Mouse (Mus musculus) liver, embryonic 14.5 days (tissue): ENCODE data around the gene Akt2. TPM values are rescaled to one million over a fixed set of nuclear protein-coding genes. Genes with fewer than 3 reads are reported as not detected.

ENCODE experiments used
- ATAC-seq: fragments of 200-750 bp; cut with Nextera tagmentation; 2 replicates; pipeline ENCODE4 v1.8.0; 2017; ENCODE audit warnings: moderate number of reproducible peaks, mild to moderate bottlenecking, moderate library complexity; ENCODE audit not compliant: insufficient read depth
- DNase-seq, 3 experiments: peaks; one replicate each; pipeline ENCODE4 v3.0.0-alpha.2; 2012 to 2013; ENCODE audit warnings: low read depth in 3 of 3, low spot score in 3 of 3
- H3K27ac ChIP-seq: fragments of 300-500 bp; sonication (generic); 2 replicates; pipeline ENCODE4 v1.5.1; 2014; ENCODE audit warnings: moderate library complexity, mild to moderate bottlenecking, control low read depth, inconsistent platforms
- H3K27me3 ChIP-seq: fragments of 300-500 bp; sonication (generic); 2 replicates; pipeline ENCODE4 v1.6.1; 2014; ENCODE audit warnings: mild to moderate bottlenecking, low read length, moderate library complexity; ENCODE audit not compliant: control insufficient read depth, insufficient read depth
- H3K36me3 ChIP-seq: fragments of 300-500 bp; sonication (generic); replicated peaks from 2 replicates; pipeline ENCODE4 v1.6.1; 2014; ENCODE audit warnings: low read depth; ENCODE audit not compliant: control insufficient read depth, insufficient read depth
- H3K4me1 ChIP-seq, 2 experiments: fragments of 200-500 bp in 1 of 2; fragments of 300-500 bp in 1 of 2; sonication (generic) in 1 of 2; replicated peaks; 2 replicates each; pipeline ENCODE4 v1.6.1; 2012 to 2014; ENCODE audit warnings: antibody characterized with exemption in 1 of 2, inconsistent platforms in 1 of 2, low read length in 1 of 2; ENCODE audit not compliant: control insufficient read depth in 2 of 2, insufficient read depth in 2 of 2
- H3K4me2 ChIP-seq: fragments of 300-500 bp; sonication (generic); 2 replicates; pipeline ENCODE4 v1.6.1; 2014; ENCODE audit warnings: low read depth, mild to moderate bottlenecking, control low read depth, moderate library complexity
- H3K4me3 ChIP-seq, 2 experiments: fragments of 200-500 bp in 1 of 2; fragments of 300-500 bp in 1 of 2; sonication (generic) in 1 of 2; 2 replicates each; pipeline ENCODE4 v1.5.1; 2012 to 2014; ENCODE audit warnings: low read depth in 2 of 2, low read length in 2 of 2, mild to moderate bottlenecking in 2 of 2, control low read depth in 1 of 2, inconsistent platforms in 1 of 2, moderate library complexity in 1 of 2; ENCODE audit not compliant: insufficient read depth in 1 of 2
- H3K9ac ChIP-seq: fragments of 300-500 bp; sonication (generic); replicated peaks from 2 replicates; pipeline ENCODE4 v1.6.1; 2014; ENCODE audit warnings: mild to moderate bottlenecking, control low read depth, moderate library complexity
- H3K9me3 ChIP-seq: fragments of 300-500 bp; sonication (generic); 2 replicates; pipeline ENCODE4 v1.6.1; 2016; ENCODE audit warnings: low read length, mixed read lengths; ENCODE audit not compliant: control insufficient read depth
- CTCF ChIP-seq: IDR thresholded peaks from 2 replicates; pipeline ENCODE4 v1.5.1; 2016; ENCODE audit warnings: antibody characterized with exemption, low read depth, control low read depth
- EP300 ChIP-seq: IDR thresholded peaks from 2 replicates; pipeline ENCODE4 v1.6.1; 2016; ENCODE audit warnings: antibody characterized with exemption, low read depth
- WGBS: fragments of 180-500 bp; shearing (Covaris S2); extraction: QIAGEN DNeasy Blood & Tissue Kit; methylation state at CpG from one replicate; pipeline ENCODE4 v1.1.7; 2014; ENCODE audit not compliant: insufficient replicate concordance; 5-methylcytosine and 5-hydroxymethylcytosine counted together
- polyA plus RNA-seq, 2 experiments: library from polyadenylated mRNA; depleted of rRNA in 1 of 2; stranded (reverse) in 1 of 2; unstranded in 1 of 2; fragments of >200 nt; fragmentation: Nextera tagmentation in 1 of 2; extraction: Ambion mirVana in 1 of 2; gene quantifications; 2 replicates each; pipeline versions ENCODE4 v1.2.1 to v1.2.3; 2012 to 2014

Akt2 gene
- polyA plus RNA-seq, 2 experiments: 21.5 to 23.2 TPM

GRCm38 (mm10) chr7:27658712-27659663 lies 67.6 kb downstream of the Akt2 start:
- ATAC-seq (peak; percentile 89), DNase-seq (peak in 1 of 3 experiments; percentile 28)
- no peak overlapping the region for H3K9ac ChIP-seq
- H3K4me3 ChIP-seq: no peak overlapping the region
- H3K27ac ChIP-seq: no peak overlapping the region
- H3K36me3 ChIP-seq: no peaks in the 10 kb centered on the region
- H3K4me2 ChIP-seq: peak overlapping the region; percentile 33
- no peaks in the 10 kb centered on the region for H3K9me3 ChIP-seq
- TF ChIP-seq CTCF (peak; percentile 33), EP300 (no peak)
- H3K27me3 ChIP-seq: peaks cover 44% of the 10 kb centered on the region
- H3K4me1 ChIP-seq: peaks cover 0 to 9% of the 10 kb centered on the region in 2 experiments; a peak in 3 of 4 replicates
- WGBS: 27% methylated on average over 14 of the region's 14 CpGs

- ATAC-seq (no peak), DNase-seq (no peak)
- TF ChIP-seq EP300: no peak
- TF ChIP-seq CTCF: no peak
- Histone ChIP-seq H3K4me2 (no peak overlapping the region), H3K27ac (no peak overlapping the region), H3K36me3 (no peaks in the 10 kb centered on the region), H3K4me1 (peaks cover 0 to 9% of the 10 kb centered on the region in 2 experiments; a peak in 3 of 4 replicates), H3K9ac (no peak overlapping the region), H3K9me3 (no peaks in the 10 kb centered on the region), H3K4me3 (no peak overlapping the region), H3K27me3 (peaks cover 17% of the 10 kb centered on the region)
- 63% methylated on average over 4 of the region's 4 CpGs for WGBS
Measured at GRCm38 (mm10) chr7:27662038-27662437, 70.7 kb downstream of the Akt2 start.

DNA sequence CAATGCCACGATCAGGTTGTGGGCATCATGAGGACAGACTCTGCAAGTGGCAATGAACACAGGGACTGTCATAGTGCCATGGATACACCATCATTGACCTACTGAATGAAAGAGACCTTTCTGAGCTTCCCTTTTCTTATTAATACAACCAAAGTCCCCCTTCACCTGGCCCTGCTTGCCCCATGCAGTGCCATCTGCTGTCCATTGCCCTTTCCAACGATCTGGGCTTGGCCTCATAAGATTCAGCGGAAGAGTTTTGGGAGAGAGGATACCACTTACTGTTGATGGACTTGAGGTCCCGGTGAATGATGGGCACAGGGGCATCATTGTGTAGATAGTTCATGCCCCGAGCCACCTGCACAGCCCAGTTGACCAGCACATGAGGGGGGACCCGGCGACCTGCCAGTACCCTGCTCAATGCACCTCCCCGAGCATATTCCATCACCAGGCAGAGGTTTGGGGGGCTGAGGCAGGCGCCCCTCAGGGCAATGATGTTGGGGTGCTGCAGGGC lies 81.8 kb downstream of the Akt2 start:
- no peak for ATAC-seq
- 41% methylated on average over 9 of the region's 9 CpGs for WGBS
- peak overlapping the region; percentile 100 for H3K4me2 ChIP-seq

DNA sequence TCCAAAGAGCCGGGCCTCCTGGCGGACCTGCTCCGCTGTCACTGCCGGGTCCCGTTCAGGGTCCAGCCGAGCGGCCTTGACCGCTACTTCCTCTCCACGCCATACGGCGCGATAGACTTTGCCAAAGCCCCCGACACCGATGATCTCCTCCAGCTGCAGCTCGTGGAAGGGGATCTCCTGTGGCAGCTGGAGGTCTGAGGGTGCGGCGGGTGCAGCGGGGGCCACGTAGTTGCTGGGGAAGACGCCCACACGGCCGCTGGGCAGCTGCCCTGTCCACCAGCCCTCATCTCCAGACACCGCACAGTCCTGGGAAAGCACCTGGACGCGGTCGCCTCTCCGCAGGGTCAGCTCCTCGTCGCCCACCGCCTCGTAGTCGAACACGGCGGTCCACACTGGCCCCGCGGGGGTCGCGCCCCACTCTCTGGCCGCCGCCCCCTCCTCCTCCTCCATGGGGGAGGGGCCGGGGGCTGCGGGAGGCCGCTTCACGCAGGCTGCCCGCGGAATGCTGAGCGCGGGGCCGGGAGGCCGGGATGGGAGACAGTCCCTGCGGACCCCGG lies 82.3 kb downstream of the Akt2 start:
- no peak for DNase-seq
- Histone ChIP-seq H3K36me3 (no peaks in the 10 kb centered on the region), H3K27me3 (peaks cover 10% of the 10 kb centered on the region), H3K27ac (no peak overlapping the region), H3K4me3 (peak overlapping the region; percentile 67 to 77), H3K9me3 (no peaks in the 10 kb centered on the region), H3K9ac (peak overlapping the region; percentile 64), H3K4me1 (peaks cover 0 to 11% of the 10 kb centered on the region in 2 experiments; a peak in 2 of 4 replicates), H3K4me2 (peak overlapping the region; percentile 100)
- no peak for ATAC-seq
- TF ChIP-seq EP300: no peak
- TF ChIP-seq CTCF: no peak
- WGBS: 1% methylated on average over 52 of the region's 52 CpGs

More for the DNA sequence above, 81.8 kb downstream of the Akt2 start:
- DNase-seq: no peak
- Histone ChIP-seq H3K4me3 (peak overlapping the region; percentile 67 to 77; a peak in 3 of 4 replicates), H3K36me3 (no peaks in the 10 kb centered on the region), H3K9ac (no peak overlapping the region; the same call in 1 of the 2 replicates), H3K27ac (no peak overlapping the region), H3K4me1 (peaks cover 0 to 11% of the 10 kb centered on the region in 2 experiments; a peak in 2 of 4 replicates), H3K9me3 (no peaks in the 10 kb centered on the region), H3K27me3 (peaks cover 10% of the 10 kb centered on the region)
- TF ChIP-seq EP300 (no peak), CTCF (no peak)

DNA sequence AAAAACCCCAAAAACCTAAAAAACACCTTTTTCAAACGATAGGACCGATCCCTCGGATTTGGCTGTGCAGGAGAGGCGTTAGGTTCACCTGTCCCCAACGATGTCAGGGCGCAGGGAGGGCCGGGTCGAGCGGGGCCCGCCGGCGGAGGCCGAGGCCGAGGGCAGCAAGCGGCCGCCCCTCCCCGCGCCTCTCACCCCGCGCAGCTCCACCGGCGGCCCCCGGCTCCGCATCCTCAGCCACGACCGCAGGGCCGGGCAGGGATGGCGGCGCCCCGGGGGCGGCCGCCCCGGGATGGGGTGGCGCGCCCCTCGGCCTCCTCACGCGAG lies 82.8 kb downstream of the Akt2 start:
- Histone ChIP-seq H3K4me2 (peak overlapping the region; percentile 100), H3K27me3 (peaks cover 10% of the 10 kb centered on the region), H3K4me3 (peak overlapping the region; percentile 67 to 77), H3K4me1 (peaks cover 0 to 11% of the 10 kb centered on the region in 2 experiments; a peak in 2 of 4 replicates), H3K9ac (peak overlapping the region; percentile 64), H3K9me3 (no peaks in the 10 kb centered on the region), H3K36me3 (no peaks in the 10 kb centered on the region), H3K27ac (no peak overlapping the region)
- DNase-seq (no peak), ATAC-seq (peak; percentile 72)
- no peak for TF ChIP-seq CTCF
- TF ChIP-seq EP300: no peak
- under 1% methylated on average over 36 of the region's 38 CpGs for WGBS
